Mouse (Mus musculus) cerebellum, adult 18-20 months (tissue): ENCODE results near the gene Arfgap1.

ENCODE experiments used
- DNase-seq, 2 experiments: peaks; one replicate each; pipeline ENCODE4 v3.0.0; 2021

The Arfgap1 gene

DNA sequence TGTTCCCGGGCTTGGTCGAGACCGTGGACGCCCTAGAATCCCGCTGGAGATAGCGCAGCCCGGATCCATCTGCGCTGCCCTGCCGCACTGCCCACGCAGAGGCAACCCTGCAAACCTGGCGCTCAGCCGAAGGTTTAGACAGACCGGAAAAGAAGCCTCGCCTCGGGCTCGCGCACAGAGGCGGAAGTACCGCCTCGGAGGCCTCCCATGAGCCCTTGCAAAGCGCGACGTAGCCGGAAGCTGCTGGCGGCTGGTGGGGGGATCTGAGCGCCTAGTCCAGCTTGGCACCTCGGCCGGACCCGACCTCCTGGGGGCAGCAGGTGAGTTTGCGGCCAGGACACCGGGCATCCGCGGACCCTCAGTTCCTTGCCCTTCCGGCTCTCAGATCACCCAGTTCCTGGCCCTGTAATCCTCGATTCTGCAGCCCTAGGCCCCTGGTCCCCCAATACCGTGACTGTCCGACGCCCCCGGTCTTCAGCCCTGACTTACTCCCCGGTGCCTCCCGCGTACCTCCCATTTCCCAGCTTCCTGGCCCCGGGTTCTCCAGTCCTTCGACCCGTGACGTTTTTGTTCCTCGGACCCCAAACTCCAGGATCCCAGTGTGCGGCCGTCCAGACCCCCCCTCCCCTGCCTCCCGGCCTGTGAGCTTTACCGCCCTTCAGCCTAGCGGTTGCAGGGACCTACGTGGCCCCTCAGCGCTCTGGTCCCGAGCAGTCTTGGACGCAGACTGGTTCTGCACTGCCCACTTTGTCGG, at the start of gene Arfgap1:
TSS of gene Arfgap1 (plus strand) at position 216 of the 754 bp plus-strand sequence.
- peak; percentile 96 to 97 for DNase-seq

DNA sequence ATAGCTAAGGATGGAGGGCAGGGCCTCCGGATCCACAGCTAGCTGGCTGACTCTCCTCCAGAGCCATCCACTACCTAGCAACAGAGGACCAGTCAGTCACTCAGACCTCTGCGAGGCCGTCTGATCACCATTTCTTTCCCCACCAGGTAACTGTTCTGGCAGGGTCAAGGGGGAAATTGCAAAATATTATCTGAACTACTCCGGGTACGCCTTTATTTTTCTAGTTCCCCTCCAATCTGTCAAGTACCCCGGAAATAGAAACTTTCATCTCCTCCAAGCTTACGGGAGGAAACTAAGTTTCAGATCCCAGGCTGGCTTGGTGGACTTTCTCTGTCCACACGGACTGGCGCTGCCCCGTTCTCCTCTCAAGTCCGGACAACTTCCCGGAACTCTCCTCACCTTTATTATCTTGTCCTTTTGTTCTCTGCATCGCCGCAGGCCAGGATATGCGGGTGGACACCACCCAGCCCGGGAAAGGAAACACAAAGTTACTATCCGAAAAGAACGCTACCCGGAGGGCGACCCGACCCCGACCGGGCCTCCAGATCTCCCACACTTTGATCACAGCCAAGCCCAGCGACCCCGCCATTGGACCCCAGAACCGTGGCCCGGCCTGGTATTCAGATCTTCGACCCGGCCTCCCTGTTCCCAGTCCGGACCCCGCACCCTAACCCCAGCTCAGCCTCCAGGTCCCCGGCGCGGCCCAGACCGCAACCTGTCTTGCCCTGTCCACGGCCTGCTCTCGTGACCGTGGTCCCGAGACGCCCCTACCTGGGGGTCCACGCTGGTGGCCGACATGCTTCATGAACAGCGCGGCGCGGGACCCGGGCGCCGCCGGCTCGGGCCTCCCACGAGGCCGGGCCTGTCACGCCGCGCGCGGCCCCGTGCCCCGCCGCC, 46.9 kb upstream of the Arfgap1 start:
- DNase-seq: peak in 1 of 2 experiments; percentile 34

DNA sequence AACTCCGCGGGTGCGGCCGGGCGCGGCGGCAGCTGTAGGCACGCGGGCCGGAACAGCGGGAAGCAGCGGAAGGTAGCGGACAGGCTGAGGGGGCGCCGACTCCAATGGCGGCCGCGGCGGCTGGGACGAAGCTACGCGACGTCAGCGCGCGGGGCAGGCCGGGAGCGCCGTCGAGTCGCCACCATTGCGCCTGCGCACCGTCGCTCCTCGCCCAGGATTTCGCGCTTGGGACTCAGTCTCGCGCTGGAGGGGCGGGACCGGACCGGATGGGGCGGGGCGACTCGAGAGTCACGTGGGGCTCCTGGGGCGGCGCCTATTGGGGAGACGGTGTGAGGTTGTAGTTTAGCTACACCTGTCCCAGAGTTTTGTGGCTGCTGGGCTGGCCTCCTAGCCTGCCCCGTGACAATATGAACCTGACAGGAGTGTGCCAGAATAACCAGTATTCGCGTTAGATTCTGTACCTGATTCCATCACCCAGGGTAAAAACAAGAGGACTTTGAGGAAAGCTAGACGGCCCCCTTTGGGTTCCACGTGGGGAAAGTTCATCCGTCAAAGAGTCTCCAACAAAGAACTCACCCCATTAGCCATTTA, 46.1 kb upstream of the Arfgap1 start, which contains the start of gene Ythdf1:
TSS of gene Ythdf1 (minus strand) at position 140 of the 591 bp plus-strand sequence.
- DNase-seq: peak; percentile 95 to 99

DNA sequence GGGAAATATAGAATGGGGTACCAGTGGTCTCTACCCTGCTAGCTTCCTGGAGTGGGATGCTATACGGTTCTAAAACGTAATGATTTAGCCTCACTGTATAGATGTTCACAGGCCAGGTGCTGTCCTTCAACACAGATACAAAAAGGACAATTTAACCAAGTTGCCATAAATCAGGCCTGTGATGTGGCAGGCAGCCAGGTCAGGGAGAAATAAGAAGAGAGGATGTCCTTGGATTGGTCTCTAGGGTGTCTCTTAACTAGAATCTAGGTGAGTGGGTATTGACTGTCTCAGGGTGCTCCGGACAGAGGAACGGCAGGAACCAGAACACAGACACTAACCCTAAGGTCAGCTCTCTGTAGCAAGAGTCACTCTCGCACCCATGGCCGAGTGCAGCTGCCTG, 44.3 kb upstream of the Arfgap1 start:
- no peak for DNase-seq

DNA sequence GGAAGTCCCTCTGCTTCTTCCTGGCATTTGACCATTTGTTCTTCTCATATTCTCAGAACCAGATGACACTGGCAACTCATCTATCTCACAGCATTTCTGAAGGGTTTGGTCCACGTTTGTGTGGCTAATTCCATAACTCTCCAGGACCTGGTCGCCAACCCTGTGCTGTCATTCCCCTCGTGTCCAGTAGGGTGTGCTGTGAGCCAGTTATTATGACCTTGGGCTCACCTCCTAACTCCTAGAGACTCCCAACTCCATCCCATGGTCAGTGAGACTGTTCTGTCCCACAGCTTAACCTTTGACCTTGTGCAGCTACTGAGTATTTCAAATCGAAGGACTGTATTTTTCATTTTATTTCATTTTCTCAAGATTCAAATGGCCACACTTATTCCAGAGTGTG, 41.8 kb upstream of the Arfgap1 start:
- peak; percentile 78 to 86 for DNase-seq

DNA sequence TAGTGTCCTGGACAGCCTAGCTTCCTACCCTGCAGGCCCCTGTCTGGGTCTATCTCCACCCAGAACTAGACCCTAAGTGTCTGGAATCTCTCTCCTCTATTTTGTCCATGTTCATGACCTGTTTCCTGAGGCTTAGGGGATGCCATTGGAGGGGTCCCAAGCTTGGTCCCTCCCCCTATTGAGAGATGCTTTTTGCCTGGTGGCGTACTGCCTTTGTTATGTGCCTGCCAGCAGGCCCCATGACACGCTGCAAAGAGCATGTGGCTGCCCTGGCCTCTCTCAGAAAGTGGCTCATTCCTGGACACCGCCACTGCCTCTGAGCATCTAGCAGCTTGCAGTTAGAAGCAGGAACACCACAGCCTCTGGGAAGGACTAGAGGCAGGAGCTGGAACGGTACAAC, 38.3 kb upstream of the Arfgap1 start, which contains the start of gene Birc7:
TSS of gene Birc7 (plus strand) at position 301 of the 400 bp plus-strand sequence.
- no peak for DNase-seq

DNA sequence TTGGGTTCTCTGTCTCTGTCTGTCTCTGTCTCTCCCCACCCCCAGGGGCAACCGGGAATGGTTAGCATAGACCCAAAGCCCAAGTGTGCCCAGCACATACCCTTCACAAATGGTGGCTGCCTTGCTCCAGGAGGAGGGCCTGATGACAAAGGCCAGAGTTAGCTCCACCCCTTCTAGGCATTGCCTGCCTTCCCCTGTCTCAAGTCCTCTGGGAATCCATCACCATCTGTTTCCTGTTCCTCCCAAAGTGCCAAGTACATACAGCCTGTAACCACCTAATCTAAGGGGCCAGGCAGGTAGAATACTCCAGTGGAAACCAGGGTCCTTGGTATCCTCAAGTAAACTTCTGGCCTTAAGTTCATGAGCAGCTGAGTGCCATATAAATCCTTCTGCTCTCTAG, 34.6 kb upstream of the Arfgap1 start:
- no peak for DNase-seq

DNA sequence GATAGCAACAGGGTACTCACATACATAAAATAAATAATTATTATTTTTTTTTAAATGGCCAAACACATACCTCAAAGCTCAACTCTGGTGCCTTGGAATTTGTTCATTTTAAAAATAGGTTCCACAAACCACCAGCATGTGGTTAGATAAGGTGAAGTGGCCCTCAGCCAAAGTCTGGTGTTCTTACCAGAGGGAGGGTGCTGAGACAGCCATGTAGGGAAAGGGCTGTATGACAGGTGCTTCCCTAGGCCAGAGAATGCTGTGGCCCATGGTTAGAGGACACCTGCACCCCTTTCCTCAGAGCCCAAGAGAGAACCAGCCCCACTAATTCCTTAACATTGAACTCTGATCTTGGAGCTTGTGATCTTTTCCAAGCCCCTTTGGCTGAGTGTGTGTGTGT, 26.8 kb upstream of the Arfgap1 start:
- no peak for DNase-seq

DNA sequence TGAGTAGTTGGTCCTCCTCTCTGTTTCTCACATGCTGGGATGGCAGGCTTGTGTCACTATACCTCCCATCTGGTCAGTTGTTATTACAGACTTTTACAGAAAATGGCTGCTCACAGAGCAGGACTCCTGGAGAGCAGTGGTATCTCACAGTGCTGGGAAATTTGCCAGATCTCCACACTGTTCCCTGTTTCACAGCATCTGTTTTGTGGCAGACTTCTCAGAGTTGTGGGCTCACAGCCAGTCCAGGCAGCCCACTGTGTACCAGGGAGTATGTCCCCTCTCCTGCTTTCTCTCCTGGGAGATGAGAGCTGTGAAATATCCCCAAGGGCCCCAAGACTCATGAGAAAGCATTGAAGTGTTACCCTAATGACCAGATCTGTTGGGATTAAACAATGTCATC, 25.2 kb upstream of the Arfgap1 start:
- no peak for DNase-seq

DNA sequence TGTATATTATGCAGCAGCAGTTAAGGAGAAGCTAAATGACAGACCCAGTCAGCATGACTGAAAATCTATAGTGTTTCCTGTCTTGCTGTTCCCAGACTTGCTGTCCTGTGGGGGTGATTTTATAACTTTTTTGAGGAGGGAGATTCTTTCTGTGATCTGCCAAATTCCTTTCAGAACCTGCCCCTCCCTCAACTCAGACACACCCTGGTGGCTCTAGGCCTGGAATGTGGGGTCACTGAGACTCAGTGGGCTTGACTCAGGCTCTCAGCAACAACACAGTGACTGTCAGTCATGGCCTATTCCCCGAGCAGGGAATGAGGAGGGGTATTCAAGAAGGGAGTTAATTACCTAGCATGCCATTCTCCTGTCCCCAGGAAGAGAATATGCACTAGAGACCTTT, 17.1 kb upstream of the Arfgap1 start:
- no peak for DNase-seq

DNA sequence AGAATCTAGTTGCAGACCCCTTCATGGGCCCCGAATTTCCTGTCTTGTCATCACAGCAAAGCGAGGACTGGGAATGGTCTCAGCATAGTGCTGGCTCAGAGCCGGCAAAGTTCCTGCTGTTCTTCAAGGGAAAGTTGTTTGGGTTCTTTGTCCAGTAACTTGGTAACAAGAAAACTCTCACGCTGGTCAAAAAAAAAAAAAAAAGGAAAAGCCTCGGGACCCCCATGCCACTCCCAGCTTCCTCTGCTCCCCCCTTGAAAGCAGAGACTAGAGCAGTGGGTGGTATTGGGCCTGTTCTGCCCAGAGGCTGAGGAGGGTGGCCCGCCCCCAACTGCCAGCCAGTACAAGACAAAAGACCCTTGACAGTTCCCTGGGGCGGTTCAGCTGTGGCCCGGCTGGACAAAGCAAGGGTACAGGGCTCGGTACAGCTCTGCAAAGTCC, 14.3 kb upstream of the Arfgap1 start:
- peak; percentile 17 to 27 for DNase-seq

DNA sequence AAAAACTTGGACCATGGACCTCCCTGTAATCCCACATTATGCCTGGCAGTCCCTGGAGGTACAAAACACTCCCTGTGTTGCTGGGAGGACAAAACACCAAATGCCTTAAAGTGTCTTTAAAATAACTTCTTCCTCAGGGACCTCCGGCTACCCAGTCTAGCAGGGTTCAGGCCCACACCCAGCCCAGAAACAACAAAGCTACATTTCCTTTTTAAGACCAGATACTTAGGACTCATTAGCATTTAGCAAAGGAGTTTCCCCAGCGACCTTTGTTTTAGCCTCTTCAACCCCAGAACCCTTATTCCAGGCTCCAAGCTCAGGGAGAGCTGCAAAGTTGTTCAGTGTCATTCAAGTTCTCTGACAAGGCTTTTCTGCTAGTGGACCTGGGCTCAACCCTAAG, 13.4 kb upstream of the Arfgap1 start:
- DNase-seq: no peak

DNA sequence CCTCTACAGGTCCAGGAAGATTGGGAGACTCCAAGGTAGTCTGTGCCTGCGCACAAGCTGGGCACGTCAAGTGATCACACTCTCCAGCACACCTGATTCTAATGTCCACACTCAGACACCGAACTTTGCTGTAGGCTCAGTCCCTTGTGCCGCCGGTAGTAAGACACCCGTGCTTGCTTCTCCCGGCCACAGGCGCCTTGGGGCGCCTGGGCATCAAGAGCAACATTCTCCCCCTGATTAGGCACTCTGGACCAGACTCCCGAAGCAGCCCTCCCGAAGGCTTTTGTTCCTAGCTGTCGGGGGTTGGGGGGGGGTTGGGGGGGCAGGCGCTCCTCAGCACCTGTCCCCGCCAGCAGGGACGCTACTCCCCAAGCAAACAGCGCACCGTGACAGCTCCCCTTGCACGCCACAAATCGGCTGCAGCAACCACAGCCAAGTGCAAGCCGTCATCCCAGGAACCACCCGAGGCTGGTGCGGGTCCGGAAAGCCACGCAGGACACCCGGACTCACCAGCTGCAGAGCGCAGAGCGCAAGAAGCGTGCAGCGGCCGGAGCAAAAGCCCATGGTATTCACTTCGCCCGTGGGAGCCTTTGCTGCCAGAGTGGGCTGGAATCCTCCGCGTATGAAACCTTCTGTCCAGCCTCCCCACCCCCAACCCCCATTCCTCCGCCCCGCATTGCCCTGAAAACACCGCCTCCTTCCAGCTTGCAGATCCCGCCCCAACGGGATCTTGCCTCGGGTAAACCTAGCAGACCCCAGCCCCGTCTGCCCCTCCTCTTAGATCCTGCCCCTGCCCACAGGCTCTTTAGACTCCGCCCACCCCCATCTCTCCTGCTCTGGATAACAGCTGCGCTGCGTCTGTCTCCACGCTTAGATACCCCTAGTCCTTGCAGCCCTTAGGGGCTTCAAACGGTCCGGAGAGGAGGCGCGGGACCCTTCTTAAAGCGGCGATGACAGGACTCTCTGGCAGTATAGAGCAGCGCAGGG, 12.7 kb upstream of the Arfgap1 start, which contains the start of gene Nkain4:
TSS of gene Nkain4 (minus strand) at position 639 of the 987 bp plus-strand sequence.
- DNase-seq: peak; percentile 57 to 66

DNA sequence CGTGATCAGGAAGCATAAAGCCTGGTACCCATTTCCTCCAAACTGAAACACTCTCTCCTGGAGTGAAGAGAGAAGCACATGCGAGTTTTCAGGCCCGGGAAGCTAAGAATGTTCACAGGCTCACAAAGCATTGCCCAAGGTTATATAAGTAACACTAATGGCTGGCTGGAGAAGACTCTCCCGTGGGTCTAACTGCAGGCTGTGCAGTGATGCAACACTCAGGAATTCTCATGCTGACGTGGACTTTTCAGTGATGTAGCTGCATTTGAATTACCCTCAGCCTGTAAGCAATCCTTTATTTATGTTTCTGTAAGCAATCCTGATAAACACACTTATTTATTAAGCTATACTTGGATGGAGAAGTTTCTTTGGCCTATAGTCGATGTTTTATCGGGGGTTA, 7.4 kb upstream of the Arfgap1 start:
- no peak for DNase-seq

DNA sequence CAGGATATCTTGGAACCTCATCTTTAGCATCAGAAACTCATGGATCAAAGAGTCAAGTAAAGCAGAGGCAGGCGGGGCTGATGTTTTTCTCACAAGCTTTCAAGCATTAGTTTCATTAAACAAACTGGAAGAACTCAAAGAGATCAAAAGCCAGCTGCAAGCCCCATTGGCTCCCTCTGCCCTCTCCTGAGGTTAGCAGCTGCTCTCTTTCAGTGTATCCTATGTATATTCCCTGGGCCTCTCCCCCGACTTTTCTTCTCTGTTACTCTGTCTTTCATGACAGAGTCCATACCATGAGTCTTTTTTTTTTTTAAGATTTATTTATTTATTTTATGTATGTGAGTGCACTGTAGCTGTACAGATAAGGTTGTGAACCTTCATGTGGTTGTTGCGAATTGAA, 6.8 kb upstream of the Arfgap1 start:
- DNase-seq: no peak

DNA sequence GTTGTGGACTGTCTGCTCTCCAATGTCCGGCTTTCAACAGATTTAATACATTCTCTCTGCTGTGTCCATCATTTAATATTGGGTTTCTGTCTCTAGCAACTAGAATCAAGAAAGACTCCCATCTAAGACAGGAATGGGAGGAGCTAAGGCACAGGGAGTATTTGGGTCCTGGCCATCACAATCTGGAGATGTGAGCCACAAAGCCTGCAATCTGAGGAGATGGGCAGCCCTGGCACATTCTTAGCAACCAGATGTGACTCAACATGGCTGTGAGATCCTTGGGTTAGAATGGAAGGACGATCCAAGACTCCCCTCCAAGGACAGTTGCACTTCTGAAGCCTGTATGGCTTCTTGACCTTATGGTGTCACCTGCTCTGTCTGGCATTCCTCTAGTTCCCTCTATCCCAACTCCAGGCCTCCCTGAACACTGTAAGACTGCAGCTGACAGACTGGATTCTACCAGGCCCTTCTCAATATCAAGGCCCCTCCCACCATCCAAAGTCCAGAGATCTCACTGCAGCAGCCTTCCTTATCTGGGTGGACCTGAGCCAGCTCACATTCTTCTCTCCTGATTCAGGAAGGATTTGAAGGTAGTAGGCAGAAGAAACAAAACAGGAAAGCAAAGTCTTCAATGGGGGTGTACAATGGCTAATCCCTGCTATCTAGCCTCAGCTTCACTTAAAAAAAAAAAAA, 4.3 kb upstream of the Arfgap1 start:
- no peak for DNase-seq

DNA sequence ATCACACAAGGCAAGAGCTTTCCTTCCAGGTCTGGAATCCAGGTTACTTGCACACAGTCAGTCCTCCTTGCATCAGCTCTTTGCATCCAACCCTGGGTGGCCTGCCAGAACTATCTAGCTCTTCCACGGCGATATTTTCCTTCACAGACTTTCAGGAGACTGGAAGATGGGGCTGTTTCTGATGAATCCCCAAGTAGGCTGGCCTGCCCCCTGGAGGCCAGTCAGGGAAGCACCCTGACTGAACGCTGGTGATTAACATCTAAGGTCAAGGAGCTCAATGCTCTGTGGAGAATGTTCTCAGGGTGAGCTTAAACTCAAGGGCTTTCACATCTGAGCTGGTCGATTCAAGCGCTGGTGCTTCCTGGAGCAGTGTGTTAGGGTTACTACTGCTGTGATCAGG, 3.1 kb upstream of the Arfgap1 start:
- DNase-seq: peak; percentile 80 to 86

DNA sequence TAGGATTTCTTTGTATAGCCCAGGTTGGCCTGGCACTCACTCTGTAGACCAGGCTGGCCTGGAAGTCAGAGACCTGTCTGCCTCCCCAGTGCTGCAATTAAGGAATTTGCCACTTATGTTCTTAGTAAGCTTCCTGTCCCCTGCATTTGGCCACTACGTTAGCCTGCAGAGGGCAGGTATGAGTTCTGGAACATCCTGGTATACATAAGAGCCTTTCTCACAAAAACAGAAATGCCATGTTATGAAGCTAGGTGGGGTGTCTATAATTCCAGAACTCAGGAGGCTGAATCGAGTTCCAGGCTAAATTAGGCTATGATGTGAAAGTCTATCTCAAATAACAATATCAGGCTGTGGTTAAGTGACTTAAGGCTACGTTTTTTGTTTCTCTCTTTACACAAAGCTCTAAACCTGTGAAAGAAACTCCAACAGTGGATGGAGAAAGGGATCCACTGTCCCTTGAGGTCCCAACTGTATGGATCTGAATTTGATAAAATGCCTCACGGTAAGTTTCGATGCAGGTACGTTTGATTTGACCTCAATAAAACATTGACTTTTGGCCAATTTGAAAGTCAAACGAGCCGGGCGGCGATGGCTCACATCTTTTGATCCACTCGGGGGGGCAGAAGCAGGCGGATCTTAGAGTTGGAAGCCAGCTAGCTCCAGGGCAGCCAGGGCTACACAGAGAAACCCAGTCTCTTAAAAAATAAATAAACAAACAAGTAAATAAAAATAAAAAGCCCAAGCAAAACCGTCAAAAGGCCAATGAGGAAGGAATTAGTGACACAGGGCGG, 738 bp upstream of the Arfgap1 start:
- DNase-seq: peak; percentile 51 to 61

DNA sequence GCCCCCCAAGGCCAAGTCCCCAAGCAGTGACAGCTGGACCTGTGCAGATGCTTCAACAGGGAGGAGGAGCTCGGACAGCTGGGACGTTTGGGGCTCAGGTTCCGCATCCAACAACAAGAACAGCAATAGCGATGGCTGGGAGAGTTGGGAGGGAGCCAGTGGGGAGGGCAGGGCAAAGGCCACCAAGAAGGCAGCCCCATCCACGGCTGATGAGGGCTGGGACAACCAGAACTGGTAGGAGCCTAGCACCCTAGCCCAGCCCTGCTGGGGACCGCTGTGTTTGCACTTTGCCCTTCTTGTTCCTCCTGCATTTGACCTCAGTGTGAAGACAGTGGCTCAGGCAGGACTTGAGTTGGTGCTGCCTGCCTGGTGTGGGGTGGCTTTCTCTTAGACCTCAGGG, 14.1 kb downstream of the Arfgap1 start:
- DNase-seq: no peak

DNA sequence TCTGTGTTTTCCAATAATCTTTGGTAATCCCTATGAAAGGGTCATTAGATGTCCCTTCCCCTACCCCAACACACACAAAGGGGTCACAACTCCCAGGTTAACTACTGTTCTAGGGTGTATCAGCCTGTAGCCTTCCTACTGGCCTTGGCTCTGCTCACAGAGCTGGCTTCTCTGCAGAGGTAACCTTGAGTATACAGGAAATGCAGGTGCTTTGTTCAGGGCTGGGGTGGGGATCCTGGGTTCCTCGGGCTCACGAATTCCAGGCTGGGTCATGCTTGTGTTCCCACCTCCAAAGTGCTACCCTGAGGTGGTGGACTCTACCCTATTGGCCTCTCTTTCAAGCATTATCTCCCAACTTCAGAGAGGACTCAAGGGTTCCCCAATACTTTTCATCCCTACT, 18.6 kb downstream of the Arfgap1 start:
- no peak for DNase-seq

DNA sequence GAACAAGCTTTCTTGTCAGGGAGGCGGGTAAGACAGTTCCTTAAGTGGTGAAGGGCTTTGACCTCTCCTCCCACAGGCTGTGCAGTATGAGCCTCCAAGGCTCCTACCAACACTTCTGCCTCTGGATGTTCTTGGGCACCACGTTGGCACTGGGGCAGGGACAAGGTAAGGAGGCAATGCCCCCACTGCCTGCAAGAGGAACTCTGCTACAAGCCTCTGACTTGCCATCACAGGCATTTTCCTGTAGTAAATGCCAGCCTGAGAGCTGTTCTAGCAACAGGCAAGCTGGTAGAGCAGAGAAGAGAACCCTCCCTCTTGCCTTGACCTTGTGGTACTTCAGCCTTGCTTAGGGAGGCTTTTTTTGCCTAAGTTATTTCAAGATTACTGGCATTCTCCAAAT, 19.4 kb downstream of the Arfgap1 start, which contains the start of gene Col20a1:
TSS of gene Col20a1 (plus strand) at position 87 of the 400 bp plus-strand sequence.
- no peak for DNase-seq
